Mouse (Mus musculus) G1E (cell line): Measurements from ENCODE around the gene Gng7. TPM values are rescaled to one million over a fixed set of nuclear protein-coding genes. Genes with fewer than 3 reads are reported as not detected.

Experiments
- ATAC-seq: 2 replicates; pipeline ENCODE4 v1.8.0; 2016; ENCODE audit warnings: mild to moderate bottlenecking; ENCODE audit not compliant: insufficient number of reproducible peaks, poor library complexity, low FRiP score, severe bottlenecking; ENCODE audit errors: extremely low read depth
- DNase-seq: peaks from one replicate; pipeline ENCODE4 v3.0.0; 2012; ENCODE audit warnings: low spot score
- H3K27me3 ChIP-seq: 2 replicates; pipeline ENCODE4 v1.6.1; 2012; ENCODE audit warnings: mild to moderate bottlenecking, low read length, inconsistent platforms; ENCODE audit not compliant: insufficient read depth
- H3K36me3 ChIP-seq: replicated peaks from 2 replicates; pipeline ENCODE3; 2012; ENCODE audit warnings: mild to moderate bottlenecking, inconsistent platforms
- H3K4me1 ChIP-seq: 2 replicates; pipeline ENCODE4 v1.6.1; 2012; ENCODE audit warnings: low read depth, low read length, inconsistent platforms, mixed read lengths; ENCODE audit not compliant: insufficient read depth
- H3K4me3 ChIP-seq: 2 replicates; pipeline ENCODE4 v1.5.1; 2012; ENCODE audit warnings: low read depth, mild to moderate bottlenecking, inconsistent platforms, low read length, moderate library complexity, mixed read lengths
- H3K9me3 ChIP-seq: replicated peaks from 2 replicates; pipeline ENCODE4 v1.6.1; 2012; ENCODE audit warnings: inconsistent platforms
- CTCF ChIP-seq: IDR thresholded peaks from 2 replicates; pipeline ENCODE4 v1.5.1; 2012; ENCODE audit warnings: low read depth, low read length, inconsistent platforms, mixed read lengths
- GATA1 ChIP-seq: IDR thresholded peaks from 2 replicates; pipeline ENCODE4 v1.6.1; 2012; ENCODE audit warnings: borderline replicate concordance, low read length, inconsistent platforms, mixed read lengths
- GATA2 ChIP-seq: IDR thresholded peaks from 2 replicates; pipeline ENCODE4 v1.6.1; 2012; ENCODE audit warnings: low read depth, low read length, inconsistent platforms, borderline replicate concordance
- POLR2AphosphoS5 ChIP-seq: IDR thresholded peaks from 2 replicates; pipeline ENCODE4 v1.6.1; 2012; ENCODE audit warnings: low read depth, low read length, inconsistent platforms; ENCODE audit not compliant: insufficient replicate concordance
- TAL1 ChIP-seq: conservative IDR thresholded peaks from 2 replicates; pipeline ENCODE4 v1.6.1; 2012; ENCODE audit warnings: low read depth, low read length, inconsistent platforms, mixed read lengths
- polyA plus RNA-seq: library from polyadenylated mRNA; stranded (reverse); fragments of >175 nt; gene quantifications from 2 replicates; pipeline ENCODE4 v1.2.3, GENCODE M21; 2012
- total RNA-seq, 2 experiments: library from RNA; stranded (forward) in 1 of 2; stranded (reverse) in 1 of 2; fragments of 200-1000 nt in 1 of 2; fragments of >200 nt in 1 of 2; fragmentation: Nextera tagmentation in 1 of 2; gene quantifications; 2 replicates each; pipeline ENCODE4 v1.2.3; 2014 to 2017

Gng7 gene
- total and polyA plus RNA-seq, 3 experiments, result 0.33 to 0.90 (median 0.65) TPM

- no peak overlapping the region for H3K4me3 ChIP-seq
- DNase-seq (no peak), ATAC-seq (no peak)
- H3K36me3 ChIP-seq, result no peaks in the 10 kb centered on the region
- no peak for TF ChIP-seq GATA1
- no peak for TF ChIP-seq GATA2
- TF ChIP-seq POLR2AphosphoS5, result no peak
- TF ChIP-seq CTCF, result no peak
- no peak for TF ChIP-seq TAL1
- peaks cover 21% of the 10 kb centered on the region for H3K4me1 ChIP-seq
- H3K9me3 ChIP-seq, result no peaks in the 10 kb centered on the region; the same call in 1 of the 2 replicates
- peaks cover 75% of the 10 kb centered on the region for H3K27me3 ChIP-seq
Measured at GRCm38 (mm10) chr10:80914253-80914656, 100.5 kb downstream of the Gng7 start.

GRCm38 (mm10) chr10:80913364-80914011 lies 101.3 kb downstream of the Gng7 start:
- no peak for DNase-seq
- ATAC-seq, result no peak

GRCm38 (mm10) chr10:80911891-80912290 lies 102.9 kb downstream of the Gng7 start:
- no peaks in the 10 kb centered on the region for H3K9me3 ChIP-seq
- no peak for DNase-seq
- H3K4me3 ChIP-seq, result no peak overlapping the region
- H3K36me3 ChIP-seq, result no peaks in the 10 kb centered on the region
- H3K4me1 ChIP-seq, result peaks cover 14% of the 10 kb centered on the region
- peaks cover 74% of the 10 kb centered on the region for H3K27me3 ChIP-seq
- TF ChIP-seq GATA1 (no peak), CTCF (no peak), GATA2 (no peak), POLR2AphosphoS5 (no peak)
- ATAC-seq, result no peak

More at GRCm38 (mm10) chr10:80913364-80914011, 101.3 kb downstream of the Gng7 start:
- no peak overlapping the region for H3K4me3 ChIP-seq
- H3K27me3 ChIP-seq, result peaks cover 75% of the 10 kb centered on the region
- H3K36me3 ChIP-seq, result no peaks in the 10 kb centered on the region
- H3K9me3 ChIP-seq, result no peaks in the 10 kb centered on the region; the same call in 1 of the 2 replicates
- H3K4me1 ChIP-seq, result peaks cover 21% of the 10 kb centered on the region
- TF ChIP-seq TAL1, result no peak
- TF ChIP-seq POLR2AphosphoS5, result no peak
- TF ChIP-seq GATA1, result no peak
- no peak for TF ChIP-seq CTCF
- no peak for TF ChIP-seq GATA2

- H3K4me1 ChIP-seq, result peaks cover 14% of the 10 kb centered on the region
- H3K4me3 ChIP-seq, result no peak overlapping the region
- TF ChIP-seq TAL1 (no peak), GATA2 (no peak), GATA1 (no peak), CTCF (no peak), POLR2AphosphoS5 (no peak)
- H3K9me3 ChIP-seq, result no peaks in the 10 kb centered on the region
- DNase-seq (no peak), ATAC-seq (no peak)
- peaks cover 69% of the 10 kb centered on the region for H3K27me3 ChIP-seq
- no peaks in the 10 kb centered on the region for H3K36me3 ChIP-seq
Measured at GRCm38 (mm10) chr10:80911354-80911753, 103.4 kb downstream of the Gng7 start.

- peaks cover 7% of the 10 kb centered on the region for H3K4me1 ChIP-seq
- H3K27me3 ChIP-seq, result peaks cover 73% of the 10 kb centered on the region
- TF ChIP-seq POLR2AphosphoS5, result no peak
- TF ChIP-seq CTCF, result no peak
- TF ChIP-seq GATA1, result no peak
- TF ChIP-seq GATA2, result no peak
- no peak for TF ChIP-seq TAL1
- no peak overlapping the region for H3K4me3 ChIP-seq
- ATAC-seq (no peak), DNase-seq (no peak)
- no peaks in the 10 kb centered on the region for H3K9me3 ChIP-seq
- H3K36me3 ChIP-seq, result no peaks in the 10 kb centered on the region
Measured at GRCm38 (mm10) chr10:80909375-80910162, 105.2 kb downstream of the Gng7 start.

GRCm38 (mm10) chr10:80904709-80905108 lies 110.0 kb downstream of the Gng7 start:
- Histone ChIP-seq H3K9me3 (no peaks in the 10 kb centered on the region), H3K4me3 (no peak overlapping the region), H3K27me3 (peaks cover 49% of the 10 kb centered on the region), H3K4me1 (peaks cover 21% of the 10 kb centered on the region), H3K36me3 (peaks cover 4% of the 10 kb centered on the region)
- TF ChIP-seq GATA2 (no peak), POLR2AphosphoS5 (no peak), CTCF (no peak), GATA1 (no peak), TAL1 (no peak)
- DNase-seq, result no peak
- ATAC-seq, result no peak
